Mouse (Mus musculus) layer of hippocampus, adult 9-11 months (tissue): ENCODE measurements at regions not wholly inside any gene's neighbourhood (a gene's known extent, or its start where the extent isn't known, plus 50 kb on each side); places are given as distances from the start of the nearest gene placed in this dataset.

Experiments
- DNase-seq: peaks from one replicate; pipeline ENCODE4 v3.0.0; 2022

GRCm38 (mm10) chr17:9760026-9760705 lies 90.6 kb upstream of the Pabpc6 start:
- no peak for DNase-seq

- DNase-seq = no peak
Observed at GRCm38 (mm10) chr17:9759421-9759852, 89.9 kb upstream of the Pabpc6 start.

DNA sequence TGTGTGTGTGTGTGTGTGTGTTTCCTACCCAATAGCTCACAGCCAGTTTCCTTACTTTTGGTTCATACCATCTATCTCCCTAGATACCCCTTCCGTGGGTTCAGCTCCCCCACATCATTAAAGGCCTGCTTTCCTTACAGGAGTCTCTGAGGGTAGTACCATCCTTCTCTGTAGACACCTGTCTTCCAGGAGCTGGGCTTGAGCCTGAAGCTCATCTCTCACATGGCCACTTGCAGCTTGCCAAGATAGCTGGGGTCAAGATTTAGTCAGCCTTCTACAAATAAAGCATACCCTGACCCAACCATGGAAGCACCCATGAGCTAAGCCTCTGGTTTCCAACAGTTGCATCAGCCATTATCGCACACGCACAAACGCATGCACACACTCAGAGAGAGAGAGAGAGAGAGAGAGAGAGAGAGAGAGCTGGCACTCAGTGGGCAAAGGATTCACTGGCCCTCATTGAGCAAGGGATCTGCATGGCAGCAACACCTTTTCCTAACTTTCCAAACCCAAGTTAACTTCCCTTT lies 88.3 kb upstream of the Pabpc6 start:
- no peak for DNase-seq

DNA sequence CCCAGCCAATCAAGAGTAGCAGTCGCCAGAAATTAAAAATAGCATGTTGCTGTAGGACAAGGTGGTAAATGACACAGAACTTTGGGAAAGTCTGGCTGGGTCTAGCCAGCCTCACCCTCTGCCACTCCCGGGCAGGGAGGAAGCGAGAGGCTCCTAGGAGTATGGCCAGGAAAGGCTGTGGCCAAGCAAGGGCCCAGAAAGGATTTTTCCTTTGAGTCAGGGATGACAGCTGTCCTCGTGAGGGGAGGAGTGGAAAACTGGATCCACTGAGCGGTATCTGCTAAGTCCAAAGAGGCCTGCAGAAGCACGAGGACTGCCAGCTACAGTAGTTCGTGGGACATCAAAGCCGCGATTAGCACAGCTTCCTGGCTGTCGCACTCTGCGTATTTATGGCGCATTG lies 87.2 kb upstream of the Pabpc6 start:
- DNase-seq = no peak

- DNase-seq = no peak
Observed at GRCm38 (mm10) chr17:9756196-9756595, 86.7 kb upstream of the Pabpc6 start.

DNA sequence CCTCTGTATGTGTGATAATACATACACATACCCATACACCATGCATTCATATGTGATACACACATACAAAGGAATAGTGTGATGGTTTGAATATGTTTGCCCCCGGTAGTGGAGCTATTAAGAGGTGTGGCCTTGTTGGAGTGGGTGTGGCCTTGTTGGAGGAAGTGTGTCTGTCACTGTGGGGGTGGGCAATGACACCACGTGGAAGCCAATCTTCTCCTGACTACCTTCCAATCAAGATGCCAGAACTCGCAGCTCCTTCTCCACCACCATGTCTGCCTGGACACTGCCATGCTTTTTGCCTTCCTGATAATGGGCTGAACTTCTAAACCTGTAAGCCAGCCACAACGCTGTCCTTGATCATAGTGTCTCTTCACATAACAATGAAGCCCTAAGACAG lies 86.1 kb upstream of the Pabpc6 start:
- no peak for DNase-seq

- DNase-seq = no peak
Observed at GRCm38 (mm10) chr17:9754884-9755405, 85.4 kb upstream of the Pabpc6 start.

- no peak for DNase-seq
Observed at GRCm38 (mm10) chr17:9752848-9753247, 83.3 kb upstream of the Pabpc6 start.

DNA sequence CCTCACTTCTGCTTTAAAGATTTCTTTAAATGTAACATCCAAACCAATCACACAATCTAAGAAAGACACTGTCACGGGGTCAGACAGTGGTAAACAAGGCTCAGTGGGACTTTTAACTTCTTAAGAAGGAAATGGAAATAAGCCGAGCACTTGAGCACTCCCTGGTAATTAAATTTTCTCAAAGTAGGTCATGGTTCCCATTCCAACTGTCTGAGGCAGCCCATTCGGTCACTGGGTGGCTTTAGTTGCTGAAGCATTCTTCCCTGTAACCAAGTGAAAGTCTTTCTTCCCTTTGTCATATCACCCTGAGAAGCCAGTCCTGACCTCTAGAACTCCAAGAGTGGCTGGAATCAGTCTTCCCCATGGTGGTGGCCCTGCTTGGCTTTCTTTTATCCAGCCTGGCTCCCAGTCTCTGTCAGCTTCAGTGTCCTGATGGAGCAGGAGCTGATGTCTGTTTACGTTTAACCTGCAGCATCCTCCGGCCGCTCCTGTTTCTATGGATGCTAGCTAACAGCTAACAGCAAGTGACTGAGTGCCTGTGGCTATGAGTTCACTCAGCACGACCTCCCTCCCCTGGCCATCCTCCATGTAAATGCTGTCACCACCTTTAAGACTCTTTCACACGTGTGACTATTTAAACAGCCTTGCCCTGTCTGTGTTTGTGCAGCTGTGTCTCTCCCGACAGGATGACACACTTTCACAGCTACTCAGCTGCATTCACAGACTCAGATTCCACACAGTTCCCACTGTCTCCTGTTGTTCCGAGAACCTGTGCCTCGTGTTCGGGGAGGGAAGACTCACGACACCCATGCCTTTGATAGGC lies 82.0 kb upstream of the Pabpc6 start:
- no peak for DNase-seq

- DNase-seq = no peak
Observed at GRCm38 (mm10) chr17:9750046-9750445, 80.5 kb upstream of the Pabpc6 start.

DNA sequence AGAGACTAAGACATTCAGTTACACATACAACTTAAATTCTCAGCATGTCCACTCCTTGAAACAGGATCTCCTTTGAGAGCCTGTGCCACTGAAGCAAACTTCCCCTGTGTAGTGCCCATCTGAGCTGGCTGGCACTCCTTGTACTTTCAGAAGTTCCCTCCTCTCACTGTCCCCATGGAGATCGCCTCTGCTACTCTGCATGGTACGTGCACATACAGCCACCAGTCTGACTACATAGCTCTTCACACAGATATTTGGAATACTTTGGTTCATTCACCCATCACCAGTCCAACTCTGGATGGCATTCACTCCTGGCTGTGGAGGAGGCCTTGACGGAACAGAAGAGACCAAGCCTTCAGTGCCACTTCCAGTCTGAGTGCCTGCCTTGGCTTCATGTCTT lies 79.8 kb upstream of the Pabpc6 start:
- no peak for DNase-seq

DNA sequence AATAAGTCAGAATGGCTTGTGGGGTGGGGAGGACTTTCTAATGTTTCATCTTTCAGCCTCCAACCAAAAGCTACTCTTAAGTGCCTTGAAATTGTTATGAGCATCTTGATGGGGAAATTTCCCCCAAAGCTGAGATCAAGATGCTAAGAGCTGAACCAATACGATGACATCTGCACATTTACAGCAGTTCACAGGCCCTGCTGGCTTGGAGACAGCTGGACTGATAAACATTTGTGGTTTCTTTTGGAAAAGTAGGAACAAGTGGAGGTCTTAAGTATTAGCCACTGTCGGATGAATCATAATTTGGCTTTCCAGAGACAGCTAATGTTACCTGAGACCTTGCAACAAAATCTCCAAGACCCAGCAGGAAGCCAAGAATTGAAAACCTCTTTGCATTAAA lies 78.4 kb upstream of the Pabpc6 start:
- DNase-seq = no peak

DNA sequence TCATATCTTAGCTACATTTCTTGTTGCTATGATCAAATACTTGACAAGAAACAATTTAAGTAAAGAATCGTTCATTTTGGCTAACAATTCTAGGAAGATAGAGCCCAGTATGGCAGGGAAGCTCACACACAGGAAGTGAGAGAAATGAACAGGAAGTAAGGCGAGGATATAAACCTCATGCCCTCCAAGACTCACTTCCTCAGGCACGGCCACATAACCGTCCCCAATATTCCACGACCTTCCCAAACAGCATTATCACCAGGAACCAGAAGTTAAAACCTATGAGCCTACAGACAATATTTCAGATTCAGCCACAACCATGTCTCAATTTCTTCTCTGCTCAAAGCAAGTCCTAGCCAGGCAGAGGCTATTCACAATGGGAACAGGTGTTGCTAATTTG lies 73.8 kb upstream of the Pabpc6 start:
- DNase-seq = no peak

DNA sequence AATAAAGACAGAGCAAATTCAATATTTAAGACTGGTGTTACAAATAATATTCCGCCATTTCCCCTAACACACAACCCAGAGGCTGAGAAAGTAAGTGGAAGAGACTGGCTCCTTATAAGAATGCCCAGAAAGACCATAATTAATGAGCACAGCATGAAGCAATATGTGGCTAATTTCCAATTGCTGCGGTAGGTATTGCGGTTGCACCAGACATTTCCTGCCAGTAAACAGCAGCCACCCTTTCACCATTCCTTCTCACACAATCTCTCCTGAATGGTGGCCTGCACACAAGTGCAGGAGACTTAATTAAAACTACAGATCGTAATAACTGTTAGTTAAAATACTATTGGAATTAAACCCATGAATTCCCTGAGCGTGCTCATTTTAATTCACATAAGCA lies 71.8 kb upstream of the Pabpc6 start:
- no peak for DNase-seq

- DNase-seq = no peak
Observed at GRCm38 (mm10) chr17:9729020-9729419, 59.5 kb upstream of the Pabpc6 start.

- peak; percentile 73 for DNase-seq
Observed at GRCm38 (mm10) chr17:9725704-9726469, 56.4 kb upstream of the Pabpc6 start.

DNA sequence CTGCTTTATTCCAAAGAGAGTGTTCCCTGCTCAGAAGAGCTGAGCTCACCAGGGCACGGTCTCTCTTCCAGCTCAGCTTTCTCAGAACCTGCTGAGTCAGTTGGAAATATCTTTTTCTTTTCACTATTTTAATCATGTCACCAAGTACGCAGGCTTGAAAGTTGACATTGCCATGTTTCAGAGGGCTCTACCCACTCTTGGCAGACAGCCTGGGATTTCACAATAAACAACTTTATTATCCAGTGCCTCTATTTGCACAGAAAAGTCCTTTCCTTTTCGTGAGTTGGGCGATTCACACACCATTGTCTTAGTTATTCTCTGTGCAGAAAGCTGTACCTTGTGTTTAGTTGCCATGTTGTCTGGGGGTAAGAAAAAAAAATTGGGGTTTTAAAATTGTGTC lies 54.0 kb upstream of the Pabpc6 start:
- DNase-seq = peak; percentile 19

- DNase-seq = no peak
Observed at GRCm38 (mm10) chr17:9722709-9723108, 53.2 kb upstream of the Pabpc6 start.
